Mouse (Mus musculus) T-helper 17 cell (primary cell): ENCODE data around the gene Scd2.

Source experiments
- in situ Hi-C, 2 experiments: fragments of 300-600 bp; cut with MboI, MseI; formaldehyde crosslinking; loops; 1 replicate in 1 of 2; 2 replicates in 1 of 2; pipeline ENCODE4 v1.15.1; 2025; ENCODE audit warnings: high pct_unique_total_duplicates in 2 of 2

The Scd2 gene

DNA sequence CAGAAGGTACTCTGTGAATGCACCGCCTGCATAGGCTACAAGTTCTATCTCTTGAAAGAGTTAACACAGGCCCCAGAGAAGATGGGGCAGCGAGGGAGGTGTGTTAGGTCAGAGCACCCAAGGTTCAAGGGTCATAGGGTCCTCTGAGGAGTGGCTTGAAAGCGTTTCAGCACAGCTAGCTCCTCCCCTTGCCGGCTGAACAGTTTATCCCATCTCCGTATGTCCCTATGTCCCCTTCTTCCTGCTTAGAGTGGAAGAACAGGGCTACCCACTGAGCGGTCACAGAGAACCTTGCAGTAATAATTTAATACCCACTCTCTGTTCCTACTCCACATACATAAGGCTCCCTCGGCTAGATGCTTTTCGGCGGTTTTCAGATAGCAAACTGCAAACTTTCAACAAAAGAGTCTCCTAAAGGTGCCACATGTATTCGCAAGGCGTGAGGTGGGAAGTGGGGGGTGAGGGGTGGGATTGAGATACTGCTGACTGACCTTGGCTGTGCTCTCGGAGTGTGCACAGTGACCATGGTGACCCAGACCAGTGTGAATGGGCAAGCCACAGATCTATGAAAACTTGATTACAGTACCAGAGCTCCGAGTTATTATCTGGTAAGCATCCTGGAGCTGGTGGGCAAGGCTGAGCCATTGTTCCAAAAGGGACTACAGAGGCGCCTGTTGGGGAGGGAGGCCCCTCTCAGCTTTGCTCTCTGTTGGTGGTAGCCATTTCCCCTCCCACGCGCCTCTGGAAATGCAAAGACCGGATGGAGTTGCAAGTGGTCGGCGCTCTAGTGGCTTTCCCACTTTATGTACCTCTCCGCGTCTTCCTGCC, at the start of gene Scd2:
Gene Scd2 (plus strand): TSS at position 734 of the 828 bp plus-strand sequence.
- in situ Hi-C loops = loop anchor here in 1 of 2 experiments (25.0 kb wide), 1 partner anchor 1769 kb away; no protein-coding TSS in a partner anchor

- in situ Hi-C loops = loop anchor here (5.0 kb wide), 1 partner anchor 52 kb away; no protein-coding TSS in a partner anchor
Observed at GRCm38 (mm10) chr19:44245761-44246171, 47.7 kb upstream of the Scd2 start.

DNA sequence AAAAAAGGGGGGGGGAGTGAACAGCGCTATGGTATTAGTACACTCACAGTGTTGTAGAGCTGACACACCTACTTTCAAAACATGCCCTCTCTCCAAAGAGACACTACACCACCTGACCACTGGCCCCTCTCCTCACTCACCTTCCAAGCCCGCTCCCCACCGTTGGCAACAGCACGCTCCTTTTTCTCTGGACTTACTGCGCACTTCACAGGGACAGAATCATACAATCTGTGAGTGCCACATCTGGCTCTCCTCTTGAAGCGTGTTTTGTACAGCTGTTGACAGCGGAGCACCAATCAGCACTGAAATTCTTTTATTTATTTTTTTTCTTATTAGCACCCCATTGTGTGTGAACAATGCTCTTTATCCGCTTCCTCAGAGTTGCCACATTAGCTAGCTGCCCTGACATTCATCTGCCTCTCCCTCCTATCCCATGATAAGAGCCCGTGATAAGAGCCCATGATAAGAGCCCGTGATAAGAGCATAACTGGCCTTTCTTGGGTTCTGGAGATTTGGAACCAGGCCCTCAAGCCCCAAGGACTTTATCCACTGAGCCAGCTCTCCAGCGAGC, 47.0 kb upstream of the Scd2 start:
- in situ Hi-C loops = loop anchor here (5.0 kb wide), 1 partner anchor 51 kb away; no protein-coding TSS in a partner anchor

- in situ Hi-C loops = loop anchor here (5.0 kb wide), 1 partner anchor 50 kb away; no protein-coding TSS in a partner anchor
Observed at GRCm38 (mm10) chr19:44247281-44248080, 46.0 kb upstream of the Scd2 start.

- in situ Hi-C loops = loop anchor here (5.0 kb wide), 1 partner anchor 49 kb away; no protein-coding TSS in a partner anchor
Observed at GRCm38 (mm10) chr19:44248081-44248853, 45.2 kb upstream of the Scd2 start.

DNA sequence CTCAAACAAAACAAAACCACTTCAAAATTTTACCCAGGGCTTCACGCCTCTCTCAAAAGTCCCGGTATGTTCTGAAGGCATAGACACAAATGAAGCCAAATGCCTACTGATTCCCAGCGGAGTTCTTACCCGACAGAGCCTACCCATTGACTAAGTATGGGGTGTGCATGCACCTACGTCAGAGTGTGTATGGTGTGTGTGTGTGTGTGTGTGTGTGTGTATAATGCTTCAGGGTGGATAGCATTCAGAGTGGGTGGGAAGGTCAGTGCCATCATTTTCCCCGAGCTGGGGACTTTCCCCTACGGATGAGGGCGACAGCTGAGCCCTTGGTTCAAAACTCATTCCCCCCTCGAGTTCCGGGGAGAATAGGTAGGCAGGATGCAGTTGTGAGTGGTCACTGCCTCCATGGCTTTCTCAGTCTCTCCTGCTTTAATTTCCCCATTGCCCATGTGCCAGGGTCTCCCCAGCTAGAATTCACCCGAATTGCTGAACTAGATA, 44.6 kb upstream of the Scd2 start:
- in situ Hi-C loops = loop anchor here (5.0 kb wide), 1 partner anchor 48 kb away; no protein-coding TSS in a partner anchor

- in situ Hi-C loops = loop anchor here in 1 of 2 experiments (25.0 kb wide), 1 partner anchor 1786 kb away; the partner anchor contains the start of genes Ldb1 and Pprc1
Observed at GRCm38 (mm10) chr19:44251138-44251537, 42.3 kb upstream of the Scd2 start.

GRCm38 (mm10) chr19:44251936-44252558, 41.4 kb upstream of the Scd2 start:
- in situ Hi-C loops = loop anchor here in 1 of 2 experiments (25.0 kb wide), 1 partner anchor 1785 kb away; the partner anchor contains the start of genes Ldb1 and Pprc1

- in situ Hi-C loops = loop anchor here in 1 of 2 experiments (25.0 kb wide), 1 partner anchor 1783 kb away; the partner anchor contains the start of genes Ldb1 and Pprc1
Observed at GRCm38 (mm10) chr19:44254106-44254505, 39.4 kb upstream of the Scd2 start.

DNA sequence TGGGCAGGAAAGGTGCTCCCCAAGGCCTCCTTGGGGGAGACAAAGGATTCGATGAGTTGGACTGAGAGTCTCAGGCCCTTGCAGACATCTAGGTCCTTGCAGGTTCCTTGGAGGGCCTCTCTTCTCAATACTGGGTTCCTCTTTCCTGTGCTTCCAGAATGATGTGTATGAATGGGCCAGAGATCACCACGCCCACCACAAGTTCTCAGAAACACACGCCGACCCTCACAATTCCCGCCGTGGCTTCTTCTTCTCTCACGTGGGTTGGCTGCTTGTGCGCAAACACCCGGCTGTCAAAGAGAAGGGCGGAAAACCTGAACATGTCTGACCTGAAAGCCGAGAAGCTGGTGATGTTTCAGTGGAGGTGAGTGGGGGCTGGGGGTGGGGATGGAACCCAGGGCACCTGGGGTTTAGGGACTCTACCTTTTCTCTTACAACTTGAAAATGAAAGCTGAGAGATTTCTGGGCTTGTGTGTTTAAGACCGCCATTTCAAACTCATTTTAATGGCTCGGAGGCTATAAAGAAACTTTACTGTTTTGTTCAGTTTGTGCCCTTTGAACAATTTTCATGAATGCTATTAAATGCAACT, 36.0 kb upstream of the Scd2 start:
- in situ Hi-C loops = loop anchor here in 1 of 2 experiments (25.0 kb wide), 1 partner anchor 1780 kb away; the partner anchor contains the start of genes Ldb1 and Pprc1

- in situ Hi-C loops = loop anchor here in 1 of 2 experiments (25.0 kb wide), 1 partner anchor 1778 kb away; the partner anchor contains the start of genes Ldb1 and Pprc1
Observed at GRCm38 (mm10) chr19:44259484-44259883, 34.0 kb upstream of the Scd2 start.

GRCm38 (mm10) chr19:44260487-44260886, 33.0 kb upstream of the Scd2 start:
- in situ Hi-C loops = loop anchor here (10.0 to 25.0 kb wide), 2 partner anchors 1514 to 1777 kb away; partner anchors contain the start of genes Ldb1 (in 1 of the 2) and Pprc1 (in 1 of the 2)

- in situ Hi-C loops = loop anchor here (10.0 to 25.0 kb wide), 2 partner anchors 1513 to 1776 kb away; partner anchors contain the start of genes Ldb1 (in 1 of the 2) and Pprc1 (in 1 of the 2)
Observed at GRCm38 (mm10) chr19:44261774-44262173, 31.7 kb upstream of the Scd2 start.

GRCm38 (mm10) chr19:44263581-44263980, 29.9 kb upstream of the Scd2 start:
- in situ Hi-C loops = loop anchor here (10.0 to 25.0 kb wide), 2 partner anchors 1511 to 1774 kb away; partner anchors contain the start of genes Ldb1 (in 1 of the 2) and Pprc1 (in 1 of the 2)

DNA sequence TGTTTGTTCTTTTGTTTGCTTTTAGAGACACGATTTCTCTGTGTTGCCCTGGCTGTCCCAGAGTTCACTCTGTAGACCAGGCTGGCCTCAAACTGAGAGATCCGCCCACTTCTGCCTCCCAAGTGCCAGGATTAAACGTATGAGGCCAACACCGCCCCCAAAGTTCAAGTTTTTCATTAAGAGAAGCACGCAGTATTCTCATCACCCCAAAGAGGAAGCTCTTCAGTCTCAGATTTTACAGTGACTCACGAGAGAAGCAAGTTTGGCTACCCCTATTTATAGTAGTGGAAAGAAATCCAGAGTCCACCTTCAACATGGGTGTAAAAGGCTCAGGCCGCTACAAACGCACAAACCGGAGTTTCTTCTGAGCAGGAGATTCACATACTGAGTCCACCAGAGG, 29.2 kb upstream of the Scd2 start:
- in situ Hi-C loops = loop anchor here (10.0 to 25.0 kb wide), 2 partner anchors 1511 to 1773 kb away; partner anchors contain the start of genes Ldb1 (in 1 of the 2) and Pprc1 (in 1 of the 2)

- in situ Hi-C loops = loop anchor here (10.0 to 25.0 kb wide), 2 partner anchors 1510 to 1772 kb away; partner anchors contain the start of genes Ldb1 (in 1 of the 2) and Pprc1 (in 1 of the 2)
Observed at GRCm38 (mm10) chr19:44265300-44265699, 28.2 kb upstream of the Scd2 start.

DNA sequence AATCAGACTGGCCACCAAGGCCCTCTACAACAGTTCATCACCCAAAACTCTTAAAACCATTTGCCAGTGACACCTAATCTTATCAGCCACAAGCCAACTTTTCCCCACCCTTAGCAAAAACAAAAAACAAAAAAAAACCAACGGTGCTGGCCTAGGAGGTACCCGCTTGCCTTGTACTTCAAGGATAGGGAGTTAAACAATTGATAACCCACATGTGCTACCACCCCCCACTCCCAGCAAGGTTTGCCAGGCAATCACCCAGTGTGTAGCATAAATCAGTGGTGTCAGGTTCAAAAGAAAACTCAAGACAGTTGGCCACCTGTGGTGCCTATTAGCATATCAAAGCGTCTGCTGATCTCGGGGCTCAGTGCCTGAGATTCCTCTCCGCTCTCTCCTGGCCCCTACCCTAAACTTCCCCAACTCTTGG, 27.6 kb upstream of the Scd2 start:
- in situ Hi-C loops = loop anchor here (10.0 to 25.0 kb wide), 2 partner anchors 1509 to 1771 kb away; partner anchors contain the start of genes Ldb1 (in 1 of the 2) and Pprc1 (in 1 of the 2)

DNA sequence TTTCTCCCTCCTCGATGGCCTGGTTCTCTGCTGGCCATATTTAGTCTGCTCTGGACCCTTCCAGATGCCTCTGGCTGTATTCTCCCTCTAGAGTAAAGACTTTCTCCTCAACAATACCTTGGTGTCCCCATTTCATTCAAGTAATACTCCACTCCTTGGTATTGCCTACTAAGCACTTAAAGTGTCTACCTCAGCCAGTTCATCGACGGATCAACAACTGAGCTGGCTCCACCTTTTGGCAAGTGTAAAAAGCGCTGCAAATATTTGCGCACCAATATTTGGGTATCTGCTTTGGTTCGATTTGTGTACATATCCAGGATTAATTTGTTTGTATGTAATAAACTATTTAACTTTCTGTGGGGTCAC, 27.0 kb upstream of the Scd2 start:
- in situ Hi-C loops = loop anchor here (10.0 to 25.0 kb wide), 2 partner anchors 1508 to 1771 kb away; partner anchors contain the start of genes Ldb1 (in 1 of the 2) and Pprc1 (in 1 of the 2)
